Mouse (Mus musculus) urinary bladder, postnatal 4 days (tissue): Measurements from ENCODE around the gene Ramp2.

Source experiments
- DNase-seq, 2 experiments: peaks; one replicate each; pipeline ENCODE4 v3.0.0; 2021 to 2022; ENCODE audit warnings: low spot score in 2 of 2

The Ramp2 gene

GRCm38 (mm10) chr11:101265906-101266305 is 20.1 kb downstream of the Ramp2 start:
- DNase-seq: no peak

- DNase-seq: no peak
Measured at GRCm38 (mm10) chr11:101269577-101270116, 23.8 kb downstream of the Ramp2 start.

- no peak for DNase-seq
Measured at GRCm38 (mm10) chr11:101272446-101272845, 26.6 kb downstream of the Ramp2 start.

GRCm38 (mm10) chr11:101275309-101275708 is 29.5 kb downstream of the Ramp2 start:
- DNase-seq: no peak

- no peak for DNase-seq
Measured at GRCm38 (mm10) chr11:101276319-101277070, 30.7 kb downstream of the Ramp2 start.

GRCm38 (mm10) chr11:101277381-101278222 is 31.8 kb downstream of the Ramp2 start:
- DNase-seq: peak in 1 of 2 experiments; percentile 52

- peak; percentile 73 to 79 for DNase-seq
Measured at GRCm38 (mm10) chr11:101278223-101279192, 32.7 kb downstream of the Ramp2 start, which contains the start of the genes Cntd1 and Coa3. TSS of gene Cntd1 (plus strand) at chr11:101279012. TSS of gene Coa3 (minus strand) at chr11:101279114.

- no peak for DNase-seq
Measured at GRCm38 (mm10) chr11:101279193-101279569, 33.4 kb downstream of the Ramp2 start.

GRCm38 (mm10) chr11:101280837-101281236 is 35.0 kb downstream of the Ramp2 start:
- DNase-seq: no peak

GRCm38 (mm10) chr11:101282896-101283295 is 37.1 kb downstream of the Ramp2 start:
- DNase-seq: no peak

- no peak for DNase-seq
Measured at GRCm38 (mm10) chr11:101283805-101284204, 38.0 kb downstream of the Ramp2 start.

- DNase-seq: no peak
Measured at GRCm38 (mm10) chr11:101287306-101287705, 41.5 kb downstream of the Ramp2 start.

- no peak for DNase-seq
Measured at GRCm38 (mm10) chr11:101291231-101291630, 45.4 kb downstream of the Ramp2 start.

- no peak for DNase-seq
Measured at GRCm38 (mm10) chr11:101295191-101295590, 49.4 kb downstream of the Ramp2 start.

GRCm38 (mm10) chr11:101300881-101301280 is 55.1 kb downstream of the Ramp2 start:
- no peak for DNase-seq

- DNase-seq: peak in 1 of 2 experiments; percentile 67
Measured at GRCm38 (mm10) chr11:101301299-101302003, 55.6 kb downstream of the Ramp2 start.

GRCm38 (mm10) chr11:101302004-101302798 is 56.4 kb downstream of the Ramp2 start, which contains the start of gene Becn1:
TSS of gene Becn1 (minus strand) at chr11:101302286.
- peak; percentile 91 to 99 for DNase-seq

GRCm38 (mm10) chr11:101307744-101308143 is 61.9 kb downstream of the Ramp2 start:
- no peak for DNase-seq
